Comparison of ENCODE assay signal across 8 mouse cellular contexts in the genomic region with DNA sequence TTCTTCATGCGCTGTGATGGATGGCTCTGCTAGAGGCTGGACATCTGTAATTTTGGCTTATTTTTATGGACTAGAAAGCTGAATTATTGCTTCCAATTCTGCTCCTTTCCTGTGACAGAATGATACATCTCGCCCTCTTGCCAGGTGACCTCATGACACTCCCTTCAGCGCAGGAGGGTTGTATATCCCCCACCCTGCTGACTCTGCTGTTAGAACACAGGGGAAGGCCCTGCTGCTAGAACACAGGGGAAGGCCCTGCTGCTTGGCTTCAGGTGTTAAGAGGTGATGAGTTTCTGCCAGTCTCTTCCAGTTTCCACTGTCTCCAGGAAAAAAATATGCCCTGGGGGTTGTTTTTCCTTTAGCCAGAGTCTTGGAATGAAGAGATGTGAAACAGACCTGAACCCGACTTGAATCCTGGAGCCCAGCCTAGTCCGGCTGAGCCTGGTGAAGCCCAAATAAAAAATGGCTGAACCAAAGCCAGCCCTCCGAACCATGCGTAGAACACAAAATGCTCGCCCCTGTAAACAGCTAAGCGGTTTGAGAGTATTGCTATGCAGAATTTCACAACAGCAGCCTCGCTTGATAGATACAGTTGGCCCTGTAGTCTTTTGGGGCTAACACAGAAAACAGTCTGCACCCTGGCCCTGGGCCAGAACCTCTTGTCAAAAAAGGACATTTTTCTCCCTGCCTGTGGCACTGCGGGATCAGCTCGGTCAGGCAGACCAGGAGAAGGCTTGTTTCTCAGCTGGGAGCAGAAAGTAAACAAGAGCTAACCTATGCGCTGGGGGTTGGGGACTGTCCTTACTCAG. TPM values are rescaled to one million over a fixed set of nuclear protein-coding genes. Genes with fewer than 3 reads are reported as not detected.
DNase-seq lines count a peak whose midpoint lies in the region; ATAC-seq and TF ChIP-seq lines count a peak whose summit lies in the region.

No protein-coding gene starts in this region.

- no peaks in the 10 kb centered on the region for H3K27me3 ChIP-seq in midbrain, embryonic 13.5 days
- H3K27me3 ChIP-seq in midbrain, embryonic 11.5 days (ENCODE audit: control insufficient read depth, insufficient read depth, low read length), result no peaks in the 10 kb centered on the region
- H3K27me3 ChIP-seq in hindbrain, postnatal 0 days (ENCODE audit: insufficient read depth, low read length), result no peaks in the 10 kb centered on the region
- no peaks in the 10 kb centered on the region for H3K27me3 ChIP-seq in limb, embryonic 15.5 days

- no peak overlapping the region for H3K4me2 ChIP-seq in midbrain, embryonic 13.5 days (replicated peaks)
- H3K4me2 ChIP-seq in midbrain, embryonic 11.5 days, result no peak overlapping the region
- no peak overlapping the region for H3K4me2 ChIP-seq in hindbrain, postnatal 0 days (ENCODE audit: low read depth, low read length)
- no peak overlapping the region for H3K4me2 ChIP-seq in limb, embryonic 15.5 days

- TF ChIP-seq POLR2A in olfactory bulb, adult 2 months (IDR thresholded peaks at IDR 0.05; ENCODE audit: insufficient read depth, low read depth, low read length), result no peak

- H3K36me3 ChIP-seq in midbrain, embryonic 13.5 days, result peaks cover 94% of the 10 kb centered on the region
- H3K36me3 ChIP-seq in midbrain, embryonic 11.5 days (ENCODE audit: control insufficient read depth, insufficient read depth, low read length), result peaks cover 21% of the 10 kb centered on the region
- peaks cover 37% of the 10 kb centered on the region for H3K36me3 ChIP-seq in hindbrain, postnatal 0 days (ENCODE audit: insufficient read depth, low read length)
- peaks cover 77% of the 10 kb centered on the region for H3K36me3 ChIP-seq in limb, embryonic 15.5 days

- peak overlapping the region; percentile 51; the same call in 1 of the 2 replicates for H3K27ac ChIP-seq in midbrain, embryonic 13.5 days
- H3K27ac ChIP-seq in midbrain, embryonic 11.5 days (ENCODE audit: low read depth, low read length), result no peak overlapping the region
- H3K27ac ChIP-seq in hindbrain, postnatal 0 days, result peak overlapping the region; percentile 57
- peak overlapping the region; percentile 72 for H3K27ac ChIP-seq in limb, embryonic 15.5 days
- H3K27ac ChIP-seq in olfactory bulb, adult 2 months (ENCODE audit: insufficient read depth, low read depth, low read length), result peak overlapping the region; percentile 46

- 0 out of 2 replicates have a peak, but pooled peaks cover 3% of the 10 kb centered on the region for H3K4me1 ChIP-seq in midbrain, embryonic 13.5 days (replicated peaks)
- no peaks in the 10 kb centered on the region for H3K4me1 ChIP-seq in midbrain, embryonic 11.5 days (ENCODE audit: control insufficient read depth, insufficient read depth, low read length)
- peaks cover 7% of the 10 kb centered on the region for H3K4me1 ChIP-seq in hindbrain, postnatal 0 days (ENCODE audit: insufficient read depth, low read length)
- H3K4me1 ChIP-seq in limb, embryonic 15.5 days, result peaks cover 15% of the 10 kb centered on the region
- peaks cover 13% of the 10 kb centered on the region for H3K4me1 ChIP-seq in olfactory bulb, adult 2 months (ENCODE audit: control insufficient read depth, insufficient read depth, low read length)

- H3K4me3 ChIP-seq in midbrain, embryonic 13.5 days (replicated peaks), result no peak overlapping the region
- no peak overlapping the region for H3K4me3 ChIP-seq in midbrain, embryonic 11.5 days (ENCODE audit: low read depth, low read length)
- H3K4me3 ChIP-seq in hindbrain, postnatal 0 days (ENCODE audit: low read length), result no peak overlapping the region
- H3K4me3 ChIP-seq in limb, embryonic 15.5 days, result no peak overlapping the region
- no peak overlapping the region for H3K4me3 ChIP-seq in olfactory bulb, adult 2 months (ENCODE audit: insufficient read depth, low read depth, low read length)

- TF ChIP-seq CTCF in hindbrain, postnatal 0 days (IDR thresholded peaks at IDR 0.05; ENCODE audit: low read depth), result no peak
- no peak for TF ChIP-seq CTCF in olfactory bulb, adult 2 months (IDR thresholded peaks at IDR 0.05; ENCODE audit: insufficient read depth, low read depth, low read length)

- no peaks in the 10 kb centered on the region for H3K9me3 ChIP-seq in midbrain, embryonic 13.5 days
- H3K9me3 ChIP-seq in midbrain, embryonic 11.5 days (ENCODE audit: control insufficient read depth, low read length), result no peaks in the 10 kb centered on the region
- H3K9me3 ChIP-seq in hindbrain, postnatal 0 days (ENCODE audit: low read length), result no peaks in the 10 kb centered on the region
- no peaks in the 10 kb centered on the region for H3K9me3 ChIP-seq in limb, embryonic 15.5 days

- DNase-seq in midbrain, embryonic 11.5 days (ENCODE audit: low spot score, missing footprints), result no peak
- DNase-seq in cerebellum, adult 8-10 months, result peak; percentile 88
- peak; percentile 81 for DNase-seq in hindbrain, postnatal 0 days (ENCODE audit: low spot score)
- no peak for DNase-seq in T-cell, adult 2 months (ENCODE audit: low spot score)

- WGBS in midbrain, embryonic 13.5 days, result 87% methylated on average over 13 of the region's 13 CpGs
- WGBS in midbrain, embryonic 11.5 days, result 90% methylated on average over 13 of the region's 13 CpGs
- 41% methylated on average over 13 of the region's 13 CpGs for WGBS in hindbrain, postnatal 0 days
- 59% methylated on average over 13 of the region's 13 CpGs for WGBS in limb, embryonic 15.5 days
- WGBS in olfactory bulb, adult 2 months, result 45% methylated on average over 13 of the region's 13 CpGs

- no peak overlapping the region for H3K9ac ChIP-seq in midbrain, embryonic 13.5 days (replicated peaks)
- H3K9ac ChIP-seq in midbrain, embryonic 11.5 days (ENCODE audit: low read length), result no peak overlapping the region
- H3K9ac ChIP-seq in hindbrain, postnatal 0 days (replicated peaks; ENCODE audit: low read length), result no peak overlapping the region
- no peak overlapping the region for H3K9ac ChIP-seq in limb, embryonic 15.5 days

- peak; percentile 24; the same call in 1 of the 2 replicates for ATAC-seq in midbrain, embryonic 13.5 days
- no peak for ATAC-seq in midbrain, embryonic 11.5 days (ENCODE audit: low FRiP score)
- ATAC-seq in hindbrain, postnatal 0 days, result peak; percentile 77
- peak; percentile 57 for ATAC-seq in limb, embryonic 15.5 days (ENCODE audit: insufficient number of reproducible peaks, low FRiP score, low TSS enrichment, low read depth)
- no peak for ATAC-seq in megakaryocyte, adult 5-6 weeks (ENCODE audit: poor library complexity, severe bottlenecking)

RNA-seq across cellular contexts. Expression of a gene that starts 29.0 kb away (rescaled TPM):
- polyA plus RNA-seq in midbrain, embryonic 13.5 days (2015; fragmentation: Nextera tagmentation; extraction: Ambion mirVana), result 4.6 TPM in 2 replicates
- 3.4 and 3.8 TPM in 2 replicates for polyA plus RNA-seq in midbrain, embryonic 11.5 days (2014; fragmentation: Nextera tagmentation; extraction: Ambion mirVana)
- total RNA-seq in hindbrain, postnatal 0 days (2014; rRNA removed), result 10.1 and 20.6 TPM in 2 replicates
- polyA plus RNA-seq in hindbrain, postnatal 0 days (2015; fragmentation: Nextera tagmentation; extraction: Ambion mirVana), result 2.4 and 2.5 TPM in 2 replicates
- polyA plus RNA-seq in limb, embryonic 15.5 days (2015; fragmentation: Nextera tagmentation; extraction: Ambion mirVana), result 4.2 and 4.4 TPM in 2 replicates
- polyA plus RNA-seq in olfactory bulb, adult 2 months (2012; ENCODE audit: insufficient read depth, insufficient read length, low replicate concordance, missing spikeins), result 388 TPM in 1 of 2 replicates, not detected in the other
- total RNA-seq in megakaryocyte, adult 5-6 weeks (2015), result 20.5 and 21.7 TPM in 2 replicates
- 15.0 and 23.1 TPM in 2 replicates for total RNA-seq in megakaryocyte, adult 5-6 weeks (2017)

RNA-seq across cellular contexts. Expression of a gene that starts 48.0 kb away (rescaled TPM):
- polyA plus RNA-seq in midbrain, embryonic 13.5 days (2015; fragmentation: Nextera tagmentation; extraction: Ambion mirVana), result 21.9 and 22.0 TPM in 2 replicates
- 14.5 and 15.0 TPM in 2 replicates for polyA plus RNA-seq in midbrain, embryonic 11.5 days (2014; fragmentation: Nextera tagmentation; extraction: Ambion mirVana)
- total RNA-seq in hindbrain, postnatal 0 days (2014; rRNA removed), result 30.2 and 32.4 TPM in 2 replicates
- polyA plus RNA-seq in hindbrain, postnatal 0 days (2015; fragmentation: Nextera tagmentation; extraction: Ambion mirVana), result 31.8 and 33.2 TPM in 2 replicates
- polyA plus RNA-seq in limb, embryonic 15.5 days (2015; fragmentation: Nextera tagmentation; extraction: Ambion mirVana), result 29.5 and 29.7 TPM in 2 replicates
- polyA plus RNA-seq in olfactory bulb, adult 2 months (2012; ENCODE audit: insufficient read depth, insufficient read length, low replicate concordance, missing spikeins), result not detected in 2 replicates
- 17.5 and 20.0 TPM in 2 replicates for total RNA-seq in megakaryocyte, adult 5-6 weeks (2015)
- 15.8 and 16.2 TPM in 2 replicates for total RNA-seq in megakaryocyte, adult 5-6 weeks (2017)

Comparison
In these comparisons a context has a peak if more than half of its experiments do, and no peak if none do; other contexts are left out.
1. ATAC-seq: peak in midbrain, embryonic 13.5 days (single experiment), hindbrain, postnatal 0 days (single experiment) and limb, embryonic 15.5 days (single experiment); none in midbrain, embryonic 11.5 days (single experiment) and megakaryocyte, adult 5-6 weeks (single experiment).
2. DNase-seq: peak in cerebellum, adult 8-10 months (single experiment) and hindbrain, postnatal 0 days (single experiment); none in midbrain, embryonic 11.5 days (single experiment) and T-cell, adult 2 months (single experiment).